Mouse (Mus musculus) spleen, postnatal 0 days (tissue): ENCODE data around the gene C2cd6. TPM values are rescaled to one million over a fixed set of nuclear protein-coding genes. Genes with fewer than 3 reads are reported as not detected.

ENCODE experiments used
- polyA plus RNA-seq: library from polyadenylated mRNA; unstranded; fragments of >200 nt; fragmentation: Nextera tagmentation; extraction: Ambion mirVana; gene quantifications from 2 replicates; pipeline ENCODE4 v1.2.1, GENCODE M21; 2015

Gene C2cd6
- not detected in 2 replicates for polyA plus RNA-seq

DNA sequence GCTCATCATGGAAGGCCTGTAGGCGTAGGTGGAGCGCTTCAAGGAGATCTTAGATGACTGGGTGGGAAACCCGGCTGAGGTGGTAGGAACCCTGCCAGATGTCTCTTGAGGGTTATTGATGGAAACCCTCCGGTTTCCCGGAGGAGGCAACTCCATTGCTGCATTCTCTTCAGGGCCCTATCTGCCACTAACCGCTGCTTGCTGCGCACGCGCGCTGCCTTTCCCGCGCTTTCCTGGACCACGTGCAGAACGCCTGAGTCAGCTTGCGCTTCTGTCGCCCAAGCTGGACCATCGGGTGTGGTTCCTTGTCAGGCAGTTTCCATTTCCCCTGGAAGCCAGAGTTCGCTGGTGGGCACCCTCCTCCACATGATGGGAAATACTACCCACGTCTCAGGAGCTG, at the start of gene C2cd6:
Gene C2cd6, minus strand, starts transcription at position 196 of the 400 bp plus-strand sequence.

DNA sequence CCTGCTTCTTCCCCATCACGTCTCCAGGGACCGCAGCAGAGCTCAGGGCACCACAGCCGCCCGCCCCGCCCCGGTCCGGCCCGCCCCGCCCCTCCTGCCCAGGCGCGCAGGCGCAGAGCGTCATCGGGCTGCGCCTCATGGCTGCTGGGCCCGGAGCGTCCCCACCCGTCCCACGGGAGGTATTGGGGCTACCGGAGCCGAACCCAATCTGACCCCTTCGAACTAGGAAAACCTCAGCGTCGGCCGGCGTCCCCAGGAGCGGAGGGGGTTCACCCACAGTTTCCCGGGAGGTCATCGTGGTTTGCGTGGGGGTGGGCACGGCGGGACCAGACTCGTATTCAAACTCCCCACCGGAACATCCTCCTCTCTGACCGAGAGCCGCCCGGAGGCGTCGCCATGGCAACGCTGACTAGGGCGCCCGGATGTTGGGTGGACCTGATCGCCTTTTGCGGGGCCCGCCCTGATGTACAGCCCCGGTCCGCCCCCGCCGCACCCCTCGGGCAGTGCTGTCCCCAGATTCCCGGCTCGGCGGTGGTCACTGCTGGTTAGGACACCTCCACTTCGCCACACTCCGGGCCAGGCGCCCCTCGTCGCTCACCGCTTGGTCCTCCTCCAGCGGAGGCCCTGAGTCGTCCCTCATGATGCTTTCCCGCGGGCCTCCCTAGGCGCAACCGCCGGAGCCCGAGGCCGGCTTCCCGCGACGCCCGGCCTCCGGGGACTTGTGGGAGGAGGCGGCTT, 25.2 kb upstream of the C2cd6 start, which contains the start of gene Tmem237:
Gene Tmem237, minus strand, starts transcription at position 689 of the 738 bp plus-strand sequence.

Other genes starting within 250 kb of the C2cd6 start
- gene Trak2, start 121.5 kb downstream of the C2cd6 start, polyA plus RNA-seq: 46.7 and 51.2 TPM in 2 replicates
- gene Stradb, start 121.4 kb downstream of the C2cd6 start, polyA plus RNA-seq: 57.1 and 58.9 TPM in 2 replicates
- 6.7 and 8.6 TPM in 2 replicates for gene Tmem237, start 25.5 kb upstream of the C2cd6 start, polyA plus RNA-seq
- gene Mpp4, start 68.5 kb upstream of the C2cd6 start, polyA plus RNA-seq: 0.12 and 0.22 TPM in 2 replicates
- gene Als2, start 142.3 kb upstream of the C2cd6 start, polyA plus RNA-seq: 2.7 and 3.0 TPM in 2 replicates
- 0.23 TPM in 1 of 2 replicates, not detected in the other for gene Cdk15, start 162.0 kb upstream of the C2cd6 start, polyA plus RNA-seq